Mouse (Mus musculus) cortical plate, adult 2 months (tissue): Measurements from ENCODE around the gene Arx.

ENCODE experiments used
- CTCF ChIP-seq: fragments of 200-500 bp; IDR thresholded peaks from 2 replicates; pipeline ENCODE4 v1.5.1; 2011; ENCODE audit warnings: mild to moderate bottlenecking, control low read depth, low read length; ENCODE audit not compliant: insufficient read depth; ENCODE audit errors: extremely low read depth
- POLR2A ChIP-seq: fragments of 200-500 bp; IDR thresholded peaks from 2 replicates; pipeline ENCODE4 v1.6.1; 2011; ENCODE audit warnings: mild to moderate bottlenecking, low read length, control low read depth; ENCODE audit not compliant: insufficient read depth; ENCODE audit errors: extremely low read depth

- TF ChIP-seq CTCF (no peak), POLR2A (no peak)
Measured at GRCm38 (mm10) chrX:93317577-93317976, 31.3 kb downstream of the Arx start.
